Mouse (Mus musculus) thymus, adult 2 months (tissue): Measurements from ENCODE around the gene Zfp523.

ENCODE experiments used
- CTCF ChIP-seq: fragments of 200-500 bp; IDR thresholded peaks from 2 replicates; pipeline ENCODE4 v1.5.1; 2012; ENCODE audit warnings: mild to moderate bottlenecking, control low read depth, low read length, moderate library complexity, borderline replicate concordance; ENCODE audit not compliant: control insufficient read depth, poor library complexity, insufficient read depth; ENCODE audit errors: extremely low read depth
- POLR2A ChIP-seq: fragments of 200-500 bp; IDR thresholded peaks from 2 replicates; pipeline ENCODE4 v1.6.1; 2012; ENCODE audit warnings: mild to moderate bottlenecking, low read length, control low read depth, moderate library complexity; ENCODE audit not compliant: control insufficient read depth, poor library complexity, insufficient read depth; ENCODE audit errors: extremely low read depth

- TF ChIP-seq CTCF: no peak
- no peak for TF ChIP-seq POLR2A
Measured at GRCm38 (mm10) chr17:28244214-28244613, 67.3 kb downstream of the Zfp523 start.
